Mouse (Mus musculus): ENCODE measurements around the gene Map1b. TPM values are rescaled to one million over a fixed set of nuclear protein-coding genes. Genes with fewer than 3 reads are reported as not detected.

Gene Map1b
- polyA plus RNA-seq (2011; ENCODE audit: insufficient read depth, insufficient read length, low replicate concordance, missing spikeins) = 1.4 and 4.5 TPM in 2 replicates

GRCm38 (mm10) chr13:99516448-99516881, at the start of gene Map1b:
Gene Map1b, minus strand, starts transcription at chr13:99516540.
- H3K27ac ChIP-seq (ENCODE audit: control insufficient read depth, insufficient read depth, low read depth, low read length, poor library complexity) = no peak within 1 kb of the TSS; the same call in 1 of the 2 replicates
- peak within 1 kb of the TSS; percentile 24 for H3K4me3 ChIP-seq (replicated peaks; ENCODE audit: control insufficient read depth, low read depth, low read length)
- TF ChIP-seq CTCF (IDR thresholded peaks at IDR 0.05; ENCODE audit: control insufficient read depth, insufficient read depth, low read length) (no peak), POLR2A (IDR thresholded peaks at IDR 0.05; ENCODE audit: borderline replicate concordance, control insufficient read depth, low read depth, low read length) (no peak)
- 2% methylated on average over 31 of the region's 32 CpGs for WGBS
- H3K4me1 ChIP-seq (ENCODE audit: control insufficient read depth, insufficient read depth, low read length) = no peaks in the 10 kb centered on the region

GRCm38 (mm10) chr13:99564346-99564745, 48.0 kb upstream of the Map1b start:
- Histone ChIP-seq H3K4me1 (ENCODE audit: control insufficient read depth, insufficient read depth, low read length) (no peaks in the 10 kb centered on the region), H3K27ac (ENCODE audit: control insufficient read depth, insufficient read depth, low read depth, low read length, poor library complexity) (no peak overlapping the region), H3K4me3 (replicated peaks; ENCODE audit: control insufficient read depth, low read depth, low read length) (no peak overlapping the region)
- WGBS = 19% methylated on average over 3 of the region's 3 CpGs
- TF ChIP-seq POLR2A (IDR thresholded peaks at IDR 0.05; ENCODE audit: borderline replicate concordance, control insufficient read depth, low read depth, low read length) = no peak
- no peak for TF ChIP-seq CTCF (IDR thresholded peaks at IDR 0.05; ENCODE audit: control insufficient read depth, insufficient read depth, low read length)

- Histone ChIP-seq H3K4me3 (replicated peaks; ENCODE audit: control insufficient read depth, low read depth, low read length) (no peak overlapping the region), H3K4me1 (ENCODE audit: control insufficient read depth, insufficient read depth, low read length) (no peaks in the 10 kb centered on the region), H3K27ac (ENCODE audit: control insufficient read depth, insufficient read depth, low read depth, low read length, poor library complexity) (no peak overlapping the region)
- WGBS = 55% methylated on average over 3 of the region's 3 CpGs
- TF ChIP-seq POLR2A (IDR thresholded peaks at IDR 0.05; ENCODE audit: borderline replicate concordance, control insufficient read depth, low read depth, low read length) (no peak), CTCF (IDR thresholded peaks at IDR 0.05; ENCODE audit: control insufficient read depth, insufficient read depth, low read length) (no peak)
Measured at GRCm38 (mm10) chr13:99563021-99563420, 46.7 kb upstream of the Map1b start.

- H3K27ac ChIP-seq (ENCODE audit: control insufficient read depth, insufficient read depth, low read depth, low read length, poor library complexity) = no peak overlapping the region
- TF ChIP-seq POLR2A (IDR thresholded peaks at IDR 0.05; ENCODE audit: borderline replicate concordance, control insufficient read depth, low read depth, low read length) = no peak
- no peak for TF ChIP-seq CTCF (IDR thresholded peaks at IDR 0.05; ENCODE audit: control insufficient read depth, insufficient read depth, low read length)
- WGBS = 56% methylated on average over 10 of the region's 10 CpGs
- H3K4me3 ChIP-seq (replicated peaks; ENCODE audit: control insufficient read depth, low read depth, low read length) = no peak overlapping the region
- no peaks in the 10 kb centered on the region for H3K4me1 ChIP-seq (ENCODE audit: control insufficient read depth, insufficient read depth, low read length)
Measured at GRCm38 (mm10) chr13:99561843-99562550, 45.7 kb upstream of the Map1b start.

- WGBS = 61% methylated on average over 13 of the region's 13 CpGs
- Histone ChIP-seq H3K4me3 (replicated peaks; ENCODE audit: control insufficient read depth, low read depth, low read length) (no peak overlapping the region), H3K4me1 (ENCODE audit: control insufficient read depth, insufficient read depth, low read length) (no peaks in the 10 kb centered on the region), H3K27ac (ENCODE audit: control insufficient read depth, insufficient read depth, low read depth, low read length, poor library complexity) (no peak overlapping the region)
- no peak for TF ChIP-seq CTCF (IDR thresholded peaks at IDR 0.05; ENCODE audit: control insufficient read depth, insufficient read depth, low read length)
- TF ChIP-seq POLR2A (IDR thresholded peaks at IDR 0.05; ENCODE audit: borderline replicate concordance, control insufficient read depth, low read depth, low read length) = no peak
Measured at GRCm38 (mm10) chr13:99560674-99561639, 44.6 kb upstream of the Map1b start.

GRCm38 (mm10) chr13:99558216-99558906, 42.0 kb upstream of the Map1b start:
- no peak for TF ChIP-seq POLR2A (IDR thresholded peaks at IDR 0.05; ENCODE audit: borderline replicate concordance, control insufficient read depth, low read depth, low read length)
- no peak for TF ChIP-seq CTCF (IDR thresholded peaks at IDR 0.05; ENCODE audit: control insufficient read depth, insufficient read depth, low read length)
- no peak overlapping the region for H3K4me3 ChIP-seq (replicated peaks; ENCODE audit: control insufficient read depth, low read depth, low read length)

GRCm38 (mm10) chr13:99557813-99558212, 41.5 kb upstream of the Map1b start:
- WGBS = 61% methylated on average over 15 of the region's 15 CpGs
- H3K27ac ChIP-seq (ENCODE audit: control insufficient read depth, insufficient read depth, low read depth, low read length, poor library complexity) = no peak overlapping the region
- H3K4me1 ChIP-seq (ENCODE audit: control insufficient read depth, insufficient read depth, low read length) = no peaks in the 10 kb centered on the region
- no peak overlapping the region for H3K4me3 ChIP-seq (replicated peaks; ENCODE audit: control insufficient read depth, low read depth, low read length)
- TF ChIP-seq POLR2A (IDR thresholded peaks at IDR 0.05; ENCODE audit: borderline replicate concordance, control insufficient read depth, low read depth, low read length) (no peak), CTCF (IDR thresholded peaks at IDR 0.05; ENCODE audit: control insufficient read depth, insufficient read depth, low read length) (no peak)

More at GRCm38 (mm10) chr13:99558216-99558906, 42.0 kb upstream of the Map1b start:
- Histone ChIP-seq H3K27ac (ENCODE audit: control insufficient read depth, insufficient read depth, low read depth, low read length, poor library complexity) (no peak overlapping the region), H3K4me1 (ENCODE audit: control insufficient read depth, insufficient read depth, low read length) (no peaks in the 10 kb centered on the region)
- 68% methylated on average over 12 of the region's 12 CpGs for WGBS
